Mouse (Mus musculus) gastrocnemius, postnatal 4 days (tissue): ENCODE data around the gene AU018091. TPM values are rescaled to one million over a fixed set of nuclear protein-coding genes. Genes with fewer than 3 reads are reported as not detected.
"Not testable (repeated sequence)": the region's sequence is repeated elsewhere in the genome, so short reads cannot be mapped to it uniquely, and the experiment has no call there.

Experiments
- DNase-seq, 2 experiments: peaks; one replicate each; pipeline ENCODE4 v3.0.0; 2021 to 2022; ENCODE audit warnings: low spot score in 2 of 2, mixed read lengths in 2 of 2
- long read RNA-seq, 2 experiments: library from polyadenylated mRNA; stranded (forward); transcript quantifications; one replicate each; pipeline ENCODE4 v2.0.0; 2021
- total RNA-seq, 2 experiments: library from RNA; stranded (reverse); gene quantifications; 2 replicates each; pipeline ENCODE4 v1.2.3; 2021

The AU018091 gene
- not detected for total RNA-seq
- long read RNA-seq, experiment 1 = 0 reads
- long read RNA-seq, experiment 2 = 0 reads

DNA sequence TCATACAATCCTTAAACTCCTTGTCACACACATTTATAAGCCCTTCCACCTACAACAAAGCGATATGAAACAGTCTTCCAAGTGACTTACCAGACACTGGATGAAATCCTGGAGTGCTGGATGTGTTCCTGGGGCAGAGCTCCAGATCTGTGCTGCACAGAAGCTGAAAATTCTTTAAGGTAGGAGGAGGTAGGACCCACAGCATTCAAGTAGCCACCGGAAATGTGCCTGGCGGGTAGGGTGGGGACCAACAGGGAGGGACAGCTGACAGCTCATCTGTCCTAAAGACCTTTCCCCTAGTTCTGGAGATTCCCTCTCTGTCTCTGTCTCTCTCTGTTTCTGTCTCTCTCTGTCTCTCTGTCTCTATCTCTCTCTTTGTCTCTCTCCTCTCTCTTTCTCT is at the start of gene AU018091:
AU018091 (minus strand) TSS at position 279 of the 400 bp plus-strand sequence.
- DNase-seq = no peak

DNA sequence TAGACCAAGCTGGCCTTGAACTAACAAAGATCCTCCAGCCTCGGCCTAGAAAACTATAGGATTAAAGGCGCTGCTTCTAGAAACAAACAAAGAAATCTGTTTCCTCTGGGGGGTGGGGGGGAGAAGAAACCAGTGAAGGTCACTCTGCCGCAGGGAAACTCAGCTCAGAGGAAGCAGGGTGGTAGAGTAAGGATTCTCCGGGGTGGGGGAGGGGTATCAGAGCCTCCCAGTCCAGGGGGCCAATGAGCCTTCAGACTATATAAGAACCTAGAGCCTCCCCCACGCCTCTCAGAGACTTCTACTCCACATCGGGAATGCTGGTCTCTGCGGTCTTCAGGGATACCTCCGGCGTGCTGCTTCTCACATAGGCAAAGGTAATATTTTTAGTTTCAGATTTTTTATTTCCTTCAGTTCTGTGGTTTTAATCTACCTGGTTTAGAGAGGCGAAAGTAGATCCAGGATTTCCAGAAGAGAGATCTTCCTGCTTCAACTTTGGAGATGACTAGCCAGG is 48.6 kb upstream of the AU018091 start:
- no peak for DNase-seq

DNA sequence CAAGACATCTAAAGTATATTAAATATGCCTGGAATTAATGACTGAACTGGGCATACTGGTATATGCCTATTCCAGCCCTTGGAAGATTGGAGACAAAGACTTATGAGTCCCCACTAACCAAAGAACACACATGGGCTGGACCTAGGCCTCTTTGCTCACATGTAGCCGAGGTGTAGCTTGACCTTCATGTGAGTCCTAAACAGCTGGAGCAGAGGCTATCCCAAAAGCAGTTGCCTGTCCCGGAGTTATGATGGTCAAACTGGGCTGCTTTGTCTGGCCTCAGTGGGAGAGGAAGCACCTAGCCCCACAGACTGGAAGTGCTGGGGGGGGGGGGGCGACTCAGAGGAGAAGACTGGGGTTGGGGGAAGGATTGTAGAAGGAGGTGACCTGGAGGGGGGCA is 47.3 kb upstream of the AU018091 start:
- no peak for DNase-seq

DNA sequence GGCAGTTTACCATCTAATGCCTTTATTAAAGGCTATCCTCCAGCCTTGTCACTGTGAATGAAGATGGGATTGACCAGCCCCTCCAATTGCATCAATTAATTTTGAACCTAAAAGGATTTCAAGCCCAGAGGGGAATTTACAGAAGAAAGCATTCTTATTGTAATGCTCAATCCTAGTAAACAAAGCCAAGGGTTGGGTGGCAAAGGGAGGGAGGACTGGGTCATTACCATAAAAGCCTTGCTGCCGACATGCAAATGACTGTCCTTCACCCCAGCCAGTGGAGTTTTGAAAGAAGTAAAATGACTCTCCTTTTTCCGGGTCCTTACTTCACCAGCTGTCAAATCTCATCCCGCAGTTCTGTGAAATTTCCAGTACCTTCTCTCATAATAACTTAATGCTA is 44.6 kb upstream of the AU018091 start:
- no peak for DNase-seq

DNA sequence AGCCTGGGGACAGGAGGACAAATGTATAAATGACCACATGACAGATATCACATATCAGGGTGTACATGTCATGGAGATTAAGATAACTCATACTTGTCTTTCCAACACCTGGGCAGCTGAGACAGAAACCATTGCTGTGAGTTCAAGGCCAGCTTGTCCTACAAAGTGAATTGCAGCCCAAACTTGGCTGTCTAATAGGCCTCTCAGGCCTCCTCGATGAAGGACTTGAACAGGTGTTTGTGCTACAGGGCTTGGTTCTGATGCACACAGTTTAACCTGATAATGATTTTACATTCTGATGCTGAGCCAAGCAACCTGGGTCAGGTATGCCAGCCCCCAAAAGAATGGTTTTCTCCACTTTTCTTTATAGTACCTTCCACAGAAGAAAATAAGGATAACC is 44.2 kb upstream of the AU018091 start:
- DNase-seq = no peak

DNA sequence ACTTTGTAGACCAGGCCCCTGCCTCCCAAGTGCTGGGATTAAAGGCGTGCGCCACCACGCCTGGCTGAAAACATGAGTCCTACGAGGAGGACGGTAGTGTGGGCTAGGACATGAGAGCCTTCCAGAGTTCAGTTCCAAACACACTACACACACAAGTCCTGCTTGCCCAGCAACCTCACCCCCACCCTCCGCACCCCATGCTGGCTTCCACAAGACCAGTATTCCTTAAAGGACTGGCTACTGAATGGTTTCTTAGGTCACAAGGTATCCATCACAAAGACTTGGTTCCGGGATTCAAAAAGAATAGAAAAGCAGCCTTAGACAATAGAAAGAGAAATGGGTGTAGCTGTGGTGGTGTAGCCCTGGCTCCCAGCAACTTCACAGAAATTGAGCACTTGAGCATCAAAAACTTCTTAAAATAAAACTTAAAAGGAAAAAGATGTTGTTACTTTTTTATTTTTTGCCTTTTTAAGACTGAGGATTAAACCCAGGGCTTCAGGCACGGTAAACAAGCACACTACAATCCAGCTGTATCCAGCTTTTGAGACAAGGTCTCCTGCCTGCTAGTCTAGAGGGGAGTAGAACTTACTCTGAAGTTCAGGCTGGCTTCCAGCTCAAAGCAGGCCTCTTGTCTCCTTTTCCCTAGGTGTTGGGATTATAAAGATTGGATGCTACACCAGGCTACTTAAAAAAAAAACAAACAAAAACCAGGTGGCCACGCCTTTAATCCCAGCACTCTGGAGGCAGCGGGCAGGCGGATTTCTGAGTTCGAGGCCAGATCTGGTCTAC is 43.2 kb upstream of the AU018091 start:
- DNase-seq = no peak

DNA sequence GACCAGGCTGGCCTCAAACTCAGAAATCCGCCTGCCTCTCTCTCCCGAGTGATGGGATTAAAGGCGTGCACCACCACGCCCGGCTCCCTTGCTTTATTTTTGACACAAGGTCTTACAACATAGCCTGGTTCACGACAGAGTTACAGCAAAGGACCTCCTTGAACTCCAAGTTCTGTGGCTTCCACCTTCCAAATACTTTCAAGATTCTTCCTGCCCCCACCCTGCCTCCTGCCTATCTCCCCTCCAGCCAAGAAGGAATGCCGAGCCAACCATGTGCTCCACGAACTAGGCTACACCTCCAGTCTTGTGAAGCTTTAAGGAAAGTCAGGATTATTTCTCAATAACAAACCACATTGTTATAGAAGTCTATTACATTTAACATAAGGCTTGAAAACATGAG is 42.5 kb upstream of the AU018091 start:
- no peak for DNase-seq

DNA sequence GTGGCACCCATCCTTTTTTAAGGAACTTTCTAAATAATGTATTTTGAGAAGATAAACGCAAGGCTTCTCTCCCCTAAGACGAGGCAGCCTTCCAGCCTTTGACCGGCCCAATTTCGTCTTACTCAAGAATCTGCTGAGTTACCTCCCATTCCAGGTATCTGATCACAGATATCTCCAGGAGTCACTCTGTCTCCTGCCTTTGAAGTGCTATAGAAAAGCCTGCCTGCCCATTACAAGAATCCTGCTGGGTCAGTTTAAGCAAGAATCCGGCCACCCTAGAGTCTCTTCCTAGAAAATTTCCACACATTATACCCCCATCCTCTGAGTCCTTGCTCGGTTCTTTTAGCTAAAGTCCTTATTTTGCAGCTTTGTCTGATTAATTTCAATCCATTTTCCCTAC is 41.6 kb upstream of the AU018091 start:
- DNase-seq = no peak

DNA sequence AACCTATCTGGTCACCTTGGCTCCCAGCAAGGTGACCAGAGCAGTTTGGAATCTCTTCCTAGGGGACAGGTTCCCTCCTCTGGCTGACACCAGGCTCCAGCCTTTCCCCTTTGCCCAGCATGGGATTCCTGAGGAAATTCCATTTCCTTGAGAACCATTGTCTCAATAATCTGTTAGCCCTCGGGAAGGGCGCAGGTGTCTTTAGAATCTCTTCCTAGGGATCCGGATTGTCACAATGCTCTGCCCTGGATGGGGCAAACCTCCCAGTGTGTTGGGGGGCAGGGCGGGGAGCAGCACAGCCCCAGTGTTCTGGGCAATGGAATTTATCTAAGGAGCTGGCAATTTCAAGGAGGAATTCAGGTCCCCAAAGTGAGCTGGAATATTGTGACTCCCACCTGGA is 37.5 kb upstream of the AU018091 start:
- DNase-seq = no peak

DNA sequence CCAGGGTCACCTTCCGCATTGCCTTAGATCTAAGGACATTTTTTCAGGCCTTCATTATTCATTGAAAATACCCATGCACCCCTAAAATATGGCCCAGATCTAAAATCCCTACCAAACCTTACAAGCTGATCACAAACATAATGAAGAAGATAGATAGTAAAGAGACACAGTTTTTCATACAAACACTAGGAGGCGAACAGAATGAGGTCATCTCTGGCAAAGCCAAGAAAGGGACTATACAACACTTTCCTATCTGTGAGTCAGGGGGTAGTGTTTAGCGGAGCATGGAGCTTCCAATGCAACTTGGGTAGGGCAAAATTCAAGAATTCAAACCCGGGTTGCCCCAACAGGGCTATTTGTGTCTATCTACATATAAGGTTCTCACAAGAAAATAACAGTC is 35.6 kb upstream of the AU018091 start:
- DNase-seq = no peak

DNA sequence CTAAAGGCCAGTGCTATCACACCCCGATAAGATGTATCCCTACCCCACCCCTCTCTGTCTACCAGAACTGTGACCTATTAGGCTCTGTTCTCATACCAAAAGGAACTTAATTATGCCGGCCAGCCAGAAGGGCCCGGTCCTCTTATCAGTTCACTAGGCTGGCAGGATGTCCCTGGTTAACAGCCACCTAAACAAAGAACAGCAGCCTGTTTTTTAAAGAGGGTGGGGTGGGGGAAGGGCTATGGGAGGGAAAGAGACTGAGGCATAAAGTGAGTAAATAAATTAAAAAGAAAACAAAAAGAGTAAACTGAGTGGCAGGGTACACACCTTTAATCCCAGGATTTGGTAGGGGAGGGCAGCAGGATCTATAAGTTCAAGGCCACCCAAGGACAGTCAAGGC is 34.9 kb upstream of the AU018091 start:
- DNase-seq = no peak

DNA sequence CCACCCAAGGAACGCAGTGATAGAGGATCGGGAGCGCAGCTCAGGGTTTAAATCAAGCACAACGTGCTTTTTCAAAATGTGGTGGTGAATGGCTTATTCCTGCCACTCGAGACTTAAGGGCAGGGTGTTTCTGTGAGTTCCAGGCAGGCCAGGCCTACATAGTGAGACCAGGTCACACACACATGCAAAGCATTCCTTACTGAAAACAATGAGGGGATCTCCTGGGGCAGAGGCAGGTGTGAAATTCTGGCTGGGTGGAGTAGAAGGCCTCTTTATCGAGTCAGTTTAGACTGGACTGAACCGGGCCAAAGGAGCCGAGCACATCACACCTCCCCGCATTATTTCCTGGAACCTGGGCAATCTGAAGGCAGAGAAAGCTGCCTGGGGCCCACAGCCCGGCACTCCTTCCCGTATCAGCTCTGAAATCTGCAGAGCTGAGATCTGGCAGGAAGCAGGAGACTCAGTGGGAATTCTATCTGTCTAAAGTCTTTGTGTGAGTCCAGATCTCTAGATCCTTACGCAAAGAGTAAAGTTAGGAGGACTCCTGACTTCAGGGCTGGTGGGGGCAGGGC is 32.2 kb upstream of the AU018091 start:
- no peak for DNase-seq

DNA sequence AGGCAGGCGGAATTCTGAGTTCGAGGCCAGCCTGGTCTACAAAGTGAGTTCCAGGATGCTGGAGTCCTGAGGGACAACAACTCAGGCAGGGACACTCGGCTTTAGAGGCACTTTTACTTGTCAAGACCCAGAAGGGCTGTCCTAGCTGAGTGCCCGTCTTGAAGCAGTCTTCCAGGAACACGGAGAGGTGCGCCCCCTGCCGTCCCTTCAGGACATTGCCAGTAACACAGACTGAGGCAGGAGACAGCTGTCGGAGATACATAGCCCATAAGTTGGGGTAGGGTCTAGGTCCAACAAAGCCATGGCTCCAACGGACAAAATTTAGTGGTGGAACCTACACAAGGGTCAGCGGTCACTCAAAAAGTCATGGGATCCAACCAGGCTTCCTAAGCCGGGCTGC is 29.9 kb upstream of the AU018091 start:
- DNase-seq = no peak

DNA sequence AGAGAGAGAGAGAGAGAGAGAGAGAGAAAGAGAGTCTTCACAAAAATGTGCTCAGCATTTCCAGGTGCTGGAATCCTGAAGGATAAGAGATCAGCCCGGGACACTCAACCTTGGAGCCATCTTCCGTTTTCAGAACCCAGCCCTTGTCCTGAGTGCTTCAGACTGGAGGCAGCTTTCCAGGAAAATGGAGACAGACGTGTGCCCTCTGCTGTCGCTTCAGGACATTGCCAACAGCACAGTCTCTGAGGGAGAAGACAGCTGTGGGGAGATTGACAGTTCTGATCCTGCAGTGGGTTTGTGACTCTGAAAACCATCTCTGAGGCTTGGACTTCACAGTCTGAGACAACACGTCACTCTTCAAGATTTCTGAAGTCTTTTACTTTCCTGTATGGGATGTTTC is 26.8 kb upstream of the AU018091 start:
- no peak for DNase-seq

DNA sequence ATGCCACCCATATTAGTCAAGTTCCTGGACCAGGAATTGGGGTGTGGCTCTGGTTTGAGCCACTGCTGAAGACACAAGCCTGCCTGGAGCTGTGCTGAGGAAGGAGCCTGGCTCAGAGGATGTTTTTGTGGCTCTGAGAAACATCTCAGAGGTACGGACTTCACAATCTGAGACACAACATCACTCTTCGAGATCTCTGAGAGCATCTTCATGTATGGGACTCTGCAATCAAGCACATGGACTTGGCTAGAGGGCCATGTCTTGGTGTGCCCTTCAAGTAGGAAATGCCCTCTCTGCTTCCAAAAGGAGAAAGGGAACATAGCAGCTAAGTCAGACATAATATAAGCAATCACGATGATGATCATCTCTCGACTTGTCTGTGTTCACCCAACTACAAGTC is 25.5 kb upstream of the AU018091 start:
- DNase-seq = no peak

DNA sequence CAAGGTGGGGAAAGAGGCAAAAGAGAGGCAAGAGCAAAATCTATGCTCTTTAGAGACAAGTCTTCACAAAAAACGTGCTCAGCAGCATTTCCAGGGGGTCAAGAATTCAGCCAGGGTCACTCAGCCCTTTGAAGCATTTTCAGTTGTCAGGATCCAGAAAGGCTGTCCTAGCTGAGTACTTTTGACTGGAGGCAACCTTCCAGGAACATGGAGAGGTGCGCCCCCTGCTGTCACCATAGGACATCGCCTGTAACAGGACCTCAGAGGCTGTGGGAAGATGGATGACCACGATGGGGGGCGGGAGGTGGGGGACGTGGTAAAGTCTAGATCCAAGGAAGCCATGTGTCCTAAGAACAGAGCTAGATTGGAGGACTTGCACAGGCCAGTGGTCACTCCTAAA is 24.9 kb upstream of the AU018091 start:
- DNase-seq = no peak

DNA sequence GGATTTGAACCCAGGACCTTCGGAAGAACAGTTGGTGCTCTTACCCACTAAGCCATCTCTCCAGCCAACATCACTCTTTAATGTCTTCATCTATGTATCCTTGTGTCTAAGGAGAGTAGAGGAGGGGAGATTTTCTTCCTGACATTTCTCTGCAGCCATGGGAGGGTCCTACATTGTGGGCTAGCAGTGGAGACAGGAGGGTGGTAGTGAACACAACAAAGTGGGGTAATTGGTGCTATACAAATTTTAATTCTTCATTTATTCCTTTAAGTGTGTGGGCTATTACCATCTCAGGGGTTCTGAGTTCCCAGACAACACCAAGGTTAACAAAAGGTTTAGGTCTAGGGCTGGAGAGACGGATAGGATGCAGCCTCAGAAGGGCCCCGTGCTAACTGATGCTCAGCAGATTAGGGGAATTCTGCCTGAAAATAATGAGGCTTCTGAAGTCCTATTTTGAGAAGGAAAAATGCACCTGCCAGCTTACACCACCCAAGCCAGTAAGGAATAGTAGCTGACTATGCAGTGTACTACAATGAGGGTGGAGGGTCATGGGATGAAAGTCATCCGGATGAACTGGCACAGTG is 24.1 kb upstream of the AU018091 start:
- DNase-seq = no peak

DNA sequence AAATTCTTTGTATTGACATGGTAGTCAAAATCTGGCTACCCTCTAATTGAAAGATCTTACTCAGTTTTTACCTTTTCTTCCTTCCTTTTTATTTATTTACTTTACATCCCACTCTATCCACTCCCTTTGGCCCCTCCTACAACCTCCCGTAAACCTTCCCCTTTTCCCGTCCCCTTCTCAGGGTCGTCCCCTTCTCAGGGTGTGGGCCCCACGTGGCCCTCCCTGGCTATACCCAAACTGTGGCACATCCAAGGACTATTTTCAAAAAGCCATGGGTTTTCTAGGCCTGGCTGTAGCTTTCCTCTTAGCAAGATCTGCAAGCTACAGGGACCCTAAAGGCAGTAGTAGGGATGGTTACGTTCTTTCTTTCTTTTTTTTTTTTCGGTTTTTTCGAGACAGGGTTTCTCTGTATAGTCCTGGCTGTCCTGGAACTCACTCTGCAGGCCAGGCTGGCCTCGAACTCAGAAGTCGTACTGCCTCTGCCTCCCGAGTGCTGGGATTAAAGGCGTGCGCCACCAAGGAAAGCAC is 23.0 kb upstream of the AU018091 start:
- no peak for DNase-seq

DNA sequence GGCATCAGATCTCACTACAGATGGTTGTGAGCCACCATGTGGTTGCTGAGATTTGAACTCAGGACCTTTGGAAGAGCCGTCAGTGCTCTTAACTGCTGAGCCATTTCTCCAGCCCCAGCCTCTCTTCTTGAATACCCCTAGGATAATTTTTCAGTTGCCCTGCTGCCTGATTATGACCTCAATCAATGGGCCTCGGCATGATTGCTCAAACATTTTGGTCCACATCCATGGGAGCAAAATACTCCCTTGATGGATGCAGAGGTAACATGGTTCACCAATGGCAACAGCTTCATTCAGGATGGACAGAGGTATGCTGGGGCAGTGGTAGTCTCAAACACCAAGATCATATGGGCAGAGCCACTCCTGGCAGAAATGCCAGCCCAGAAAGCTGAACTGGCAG is 17.7 kb upstream of the AU018091 start:
- not testable (repeated sequence) for DNase-seq

DNA sequence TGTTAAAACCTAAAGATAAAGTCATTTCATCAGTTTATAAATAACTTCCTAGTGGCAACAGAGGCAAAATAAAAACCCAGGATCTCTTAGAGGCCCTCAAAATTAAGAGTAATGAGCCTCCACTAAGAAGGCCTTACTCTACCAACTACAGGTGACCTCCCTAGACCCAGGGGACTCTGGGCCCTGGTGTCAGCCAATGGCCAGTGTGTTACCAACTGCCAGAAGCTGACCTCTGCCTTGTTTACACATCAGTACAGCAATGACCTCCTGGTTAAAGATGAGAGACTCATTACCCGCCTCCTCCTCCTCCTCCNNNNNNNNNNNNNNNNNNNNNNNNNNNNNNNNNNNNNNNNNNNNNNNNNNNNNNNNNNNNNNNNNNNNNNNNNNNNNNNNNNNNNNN is 17.1 kb upstream of the AU018091 start:
- DNase-seq = no peak

DNA sequence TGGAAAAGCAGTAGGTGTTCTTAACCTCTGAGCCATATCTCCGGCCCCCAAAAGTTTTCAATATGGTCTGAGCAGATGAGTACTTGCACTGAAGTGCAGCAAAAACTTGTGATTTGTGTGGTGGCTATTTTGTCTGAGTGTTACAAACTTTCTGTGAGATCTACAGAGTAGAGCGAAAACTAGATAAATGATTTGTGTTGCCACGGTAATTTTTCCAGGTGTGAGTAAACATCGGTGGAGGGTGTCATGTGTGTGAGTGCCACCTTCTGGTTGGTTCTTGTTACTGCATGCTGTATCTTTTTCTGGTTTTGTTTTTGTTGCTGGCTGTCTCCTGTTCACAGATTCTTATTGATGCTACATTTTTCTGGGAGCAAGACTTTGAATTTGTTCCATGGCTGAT is 15.4 kb upstream of the AU018091 start:
- DNase-seq = no peak

DNA sequence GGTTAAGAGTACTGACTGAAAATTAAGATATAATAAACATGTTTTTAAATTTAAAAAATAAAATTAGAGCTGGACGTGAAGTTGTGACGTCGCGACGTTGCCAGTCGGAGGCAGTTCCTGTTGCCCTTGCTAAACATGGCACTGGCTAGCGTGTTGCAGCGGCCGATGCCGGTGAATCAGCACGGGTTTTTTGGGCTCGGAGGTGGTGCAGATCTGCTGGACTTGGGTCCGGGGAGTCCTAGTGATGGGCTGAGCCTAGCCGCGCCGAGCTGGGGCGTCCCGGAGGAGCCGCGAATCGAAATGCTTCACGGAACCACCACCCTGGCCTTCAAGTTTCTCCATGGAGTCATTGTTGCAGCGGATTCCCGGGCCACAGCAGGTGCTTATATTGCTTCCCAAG is 12.0 kb upstream of the AU018091 start:
- not testable (repeated sequence) for DNase-seq
